ENCODE assay signal across 18 mouse cellular contexts in the genomic region with DNA sequence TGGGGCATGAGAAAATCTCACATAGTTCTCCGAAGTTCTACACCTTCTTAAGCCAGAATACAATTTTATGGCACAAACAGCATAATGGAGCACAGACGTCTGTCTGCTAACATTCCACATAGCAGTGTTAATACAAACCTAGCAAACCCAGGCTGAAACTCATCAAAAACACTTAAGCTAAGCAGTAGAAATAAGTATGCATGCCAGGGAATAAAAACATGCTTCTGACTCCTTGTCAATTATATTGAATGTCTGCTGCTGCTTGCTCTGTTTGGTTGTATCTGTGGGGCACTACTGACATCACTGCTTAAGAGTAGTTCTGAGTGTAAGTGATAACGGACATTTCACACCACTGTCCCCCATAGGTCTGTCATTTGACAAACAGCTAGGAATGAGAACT.
DNase-seq lines count a peak whose midpoint lies in the region; ATAC-seq and TF ChIP-seq lines count a peak whose summit lies in the region.
"Had no signal": no experiment of that assay in that cellular context is flagged by ENCODE, and none has a peak within 500 bp of the region (broad histone marks: within the 10 kb centered on the region; RNA-seq: fewer than 3 reads in every experiment).

No protein-coding gene starts in this region.

- ATAC-seq in heart, embryonic 15.5 days (replicated peaks; ENCODE audit: insufficient number of reproducible peaks, insufficient read depth, low FRiP score, low read depth) = 0 out of 2 replicates have a peak, but pooled peaks have one; percentile 18
- no peak for ATAC-seq in heart, embryonic 12.5 days (ENCODE audit: insufficient number of reproducible peaks, low FRiP score)
- ATAC-seq in lung, postnatal 0 days = peak; percentile 76
- ATAC-seq: forebrain, embryonic 13.5 days; forebrain, postnatal 0 days had no signal

- no peak overlapping the region for H3K27ac ChIP-seq in heart, embryonic 15.5 days
- H3K27ac ChIP-seq in heart, embryonic 12.5 days (ENCODE audit: poor library complexity, severe bottlenecking) = no peak overlapping the region
- H3K27ac ChIP-seq in lung, postnatal 0 days (ENCODE audit: low read length) = no peak overlapping the region
- H3K27ac ChIP-seq: embryonic facial prominence, embryonic 10.5 days; forebrain, embryonic 13.5 days; gastrocnemius, adult 2 months; hindbrain, embryonic 10.5 days; hindbrain, embryonic 14.5 days had no signal

- 48% methylated on average over 3 of the region's 3 CpGs for WGBS in heart, embryonic 15.5 days
- WGBS in heart, embryonic 12.5 days = 44% methylated on average over 3 of the region's 3 CpGs
- 43% methylated on average over 3 of the region's 3 CpGs for WGBS in lung, postnatal 0 days
- whole genome bisulfite sequencing in lung, adult 2 months = 54% methylated on average over 3 of the region's 3 CpGs

- H3K4me3 ChIP-seq in heart, embryonic 15.5 days = no peak overlapping the region
- no peak overlapping the region for H3K4me3 ChIP-seq in heart, embryonic 12.5 days
- H3K4me3 ChIP-seq in lung, postnatal 0 days (ENCODE audit: low read depth, low read length) = no peak overlapping the region
- H3K4me3 ChIP-seq in lung, adult 2 months (replicated peaks; ENCODE audit: extremely low read depth, low read depth, low read length) = no peak overlapping the region
- H3K4me3 ChIP-seq: embryonic facial prominence, embryonic 10.5 days; forebrain, embryonic 13.5 days; gastrocnemius, adult 2 months; hindbrain, embryonic 10.5 days had no signal

- no peak overlapping the region for H3K4me2 ChIP-seq in heart, embryonic 15.5 days
- no peak overlapping the region for H3K4me2 ChIP-seq in heart, embryonic 12.5 days
- no peak overlapping the region for H3K4me2 ChIP-seq in lung, postnatal 0 days (replicated peaks; ENCODE audit: low read depth, low read length)
- H3K4me2 ChIP-seq: forebrain, embryonic 13.5 days; hindbrain, embryonic 14.5 days had no signal

- no peaks in the 10 kb centered on the region for H3K9me3 ChIP-seq in heart, embryonic 15.5 days (replicated peaks)
- no peaks in the 10 kb centered on the region for H3K9me3 ChIP-seq in heart, embryonic 12.5 days (replicated peaks)
- no peaks in the 10 kb centered on the region for H3K9me3 ChIP-seq in lung, postnatal 0 days (ENCODE audit: low read length)
- H3K9me3 ChIP-seq: embryonic facial prominence, embryonic 10.5 days; forebrain, embryonic 13.5 days; hindbrain, embryonic 10.5 days had no signal

- H3K27me3 ChIP-seq in heart, embryonic 15.5 days = no peaks in the 10 kb centered on the region
- H3K27me3 ChIP-seq in heart, embryonic 12.5 days (replicated peaks) = no peaks in the 10 kb centered on the region
- H3K27me3 ChIP-seq in lung, postnatal 0 days (replicated peaks; ENCODE audit: insufficient read depth, low read length) = no peaks in the 10 kb centered on the region
- H3K27me3 ChIP-seq: forebrain, embryonic 13.5 days had no signal

- peak; percentile 23; the same call in 1 of the 2 replicates for TF ChIP-seq EP300 in lung, postnatal 0 days (IDR thresholded peaks at IDR 0.05)

- no peak for TF ChIP-seq POLR2A in lung, adult 2 months (IDR thresholded peaks at IDR 0.05; ENCODE audit: borderline replicate concordance, extremely low read depth, low read depth, low read length)

- no peak overlapping the region for H3K9ac ChIP-seq in heart, embryonic 15.5 days
- H3K9ac ChIP-seq in heart, embryonic 12.5 days = no peak overlapping the region
- H3K9ac ChIP-seq in lung, postnatal 0 days (replicated peaks; ENCODE audit: low read depth) = no peak overlapping the region
- H3K9ac ChIP-seq: forebrain, embryonic 13.5 days; forebrain, postnatal 0 days; hindbrain, embryonic 14.5 days had no signal

- H3K36me3 ChIP-seq in heart, embryonic 15.5 days = no peaks in the 10 kb centered on the region
- H3K36me3 ChIP-seq in heart, embryonic 12.5 days = no peaks in the 10 kb centered on the region
- no peaks in the 10 kb centered on the region for H3K36me3 ChIP-seq in lung, postnatal 0 days (ENCODE audit: insufficient read depth, low read length)
- H3K36me3 ChIP-seq: embryonic facial prominence, embryonic 10.5 days; hindbrain, embryonic 10.5 days had no signal

- no peak for TF ChIP-seq CTCF in lung, postnatal 0 days (IDR thresholded peaks at IDR 0.05)
- TF ChIP-seq CTCF in lung, adult 2 months (IDR thresholded peaks at IDR 0.05; ENCODE audit: insufficient read depth, low read length) = no peak

- peak; percentile 69 for DNase-seq in lung, postnatal 0 days (ENCODE audit: low spot score)
- DNase-seq in lung, adult 2 months = no peak
- peak; percentile 14 for DNase-seq in lung, postnatal 25 days (ENCODE audit: low spot score)
- DNase-seq in frontal cortex, postnatal 14 days (ENCODE audit: low spot score in 2 of 2) = no peak
- DNase-seq: adrenal gland, adult 2 months; adrenal gland, postnatal 25 days; cerebellum, adult 18-20 months; cerebellum, adult 9-11 months; cerebellum, postnatal 36 days; forebrain, postnatal 0 days; gastrocnemius, adult 2 months; gastrocnemius, postnatal 25 days had no signal

- no peaks in the 10 kb centered on the region for H3K4me1 ChIP-seq in heart, embryonic 15.5 days (replicated peaks)
- peaks cover 6% of the 10 kb centered on the region for H3K4me1 ChIP-seq in heart, embryonic 12.5 days (replicated peaks)
- H3K4me1 ChIP-seq in lung, postnatal 0 days (ENCODE audit: insufficient read depth, low read depth, low read length) = no peaks in the 10 kb centered on the region
- H3K4me1 ChIP-seq in lung, adult 2 months (ENCODE audit: control insufficient read depth, insufficient read depth, low read length) = no peaks in the 10 kb centered on the region
- H3K4me1 ChIP-seq: embryonic facial prominence, embryonic 10.5 days; forebrain, embryonic 13.5 days; hindbrain, embryonic 10.5 days had no signal

Comparison
In these comparisons a context has a peak if more than half of its experiments do, and no peak if none do; other contexts are left out.
1. DNase-seq: peak in lung, postnatal 0 days (single experiment) and lung, postnatal 25 days (single experiment); none in lung, adult 2 months (single experiment) and frontal cortex, postnatal 14 days (0 of 2).